Mouse (Mus musculus) retina, adult 2 months (tissue): ENCODE measurements around the gene Fam214a.
"Not testable (repeated sequence)": the region's sequence is repeated elsewhere in the genome, so short reads cannot be mapped to it uniquely, and the experiment has no call there.

Experiments
- DNase-seq: peaks from one replicate; pipeline ENCODE4 v3.0.0-alpha.2; 2012; ENCODE audit warnings: low read depth, low spot score

Gene Fam214a

GRCm38 (mm10) chr9:74979866-74980265 is 27.2 kb downstream of the Fam214a start:
- no peak for DNase-seq

GRCm38 (mm10) chr9:74981663-74982111 is 29.0 kb downstream of the Fam214a start:
- DNase-seq = no peak

- DNase-seq = no peak
Observed at GRCm38 (mm10) chr9:74982193-74982592, 29.5 kb downstream of the Fam214a start.

- DNase-seq = not testable (repeated sequence)
Observed at GRCm38 (mm10) chr9:74982722-74983121, 30.0 kb downstream of the Fam214a start.

GRCm38 (mm10) chr9:74985173-74985715 is 32.6 kb downstream of the Fam214a start:
- DNase-seq = no peak

- DNase-seq = no peak
Observed at GRCm38 (mm10) chr9:74985770-74986169, 33.1 kb downstream of the Fam214a start.

- DNase-seq = no peak
Observed at GRCm38 (mm10) chr9:74988893-74989460, 36.3 kb downstream of the Fam214a start.

- DNase-seq = no peak
Observed at GRCm38 (mm10) chr9:74989990-74990389, 37.3 kb downstream of the Fam214a start.

GRCm38 (mm10) chr9:74994611-74995257 is 42.0 kb downstream of the Fam214a start:
- no peak for DNase-seq

GRCm38 (mm10) chr9:74996349-74996748 is 43.7 kb downstream of the Fam214a start:
- no peak for DNase-seq

GRCm38 (mm10) chr9:74997976-74998375 is 45.3 kb downstream of the Fam214a start:
- DNase-seq = no peak

GRCm38 (mm10) chr9:75001006-75001405 is 48.3 kb downstream of the Fam214a start:
- DNase-seq = no peak

- no peak for DNase-seq
Observed at GRCm38 (mm10) chr9:75001611-75002204, 49.0 kb downstream of the Fam214a start.

- DNase-seq = no peak
Observed at GRCm38 (mm10) chr9:75002262-75002661, 49.6 kb downstream of the Fam214a start.

- no peak for DNase-seq
Observed at GRCm38 (mm10) chr9:75004203-75004602, 51.5 kb downstream of the Fam214a start.

GRCm38 (mm10) chr9:75016591-75016990 is 63.9 kb downstream of the Fam214a start:
- DNase-seq = no peak

GRCm38 (mm10) chr9:75019181-75019580 is 66.5 kb downstream of the Fam214a start:
- DNase-seq = no peak

GRCm38 (mm10) chr9:75019592-75019991 is 66.9 kb downstream of the Fam214a start:
- DNase-seq = no peak

- no peak for DNase-seq
Observed at GRCm38 (mm10) chr9:75020561-75020960, 67.9 kb downstream of the Fam214a start.

- DNase-seq = no peak
Observed at GRCm38 (mm10) chr9:75022546-75022945, 69.9 kb downstream of the Fam214a start.

GRCm38 (mm10) chr9:75023150-75023894 is 70.6 kb downstream of the Fam214a start:
- DNase-seq = no peak

- DNase-seq = no peak
Observed at GRCm38 (mm10) chr9:75024089-75024488, 71.4 kb downstream of the Fam214a start.
